Mouse (Mus musculus): ENCODE results near the gene Hoxb3.

DNA sequence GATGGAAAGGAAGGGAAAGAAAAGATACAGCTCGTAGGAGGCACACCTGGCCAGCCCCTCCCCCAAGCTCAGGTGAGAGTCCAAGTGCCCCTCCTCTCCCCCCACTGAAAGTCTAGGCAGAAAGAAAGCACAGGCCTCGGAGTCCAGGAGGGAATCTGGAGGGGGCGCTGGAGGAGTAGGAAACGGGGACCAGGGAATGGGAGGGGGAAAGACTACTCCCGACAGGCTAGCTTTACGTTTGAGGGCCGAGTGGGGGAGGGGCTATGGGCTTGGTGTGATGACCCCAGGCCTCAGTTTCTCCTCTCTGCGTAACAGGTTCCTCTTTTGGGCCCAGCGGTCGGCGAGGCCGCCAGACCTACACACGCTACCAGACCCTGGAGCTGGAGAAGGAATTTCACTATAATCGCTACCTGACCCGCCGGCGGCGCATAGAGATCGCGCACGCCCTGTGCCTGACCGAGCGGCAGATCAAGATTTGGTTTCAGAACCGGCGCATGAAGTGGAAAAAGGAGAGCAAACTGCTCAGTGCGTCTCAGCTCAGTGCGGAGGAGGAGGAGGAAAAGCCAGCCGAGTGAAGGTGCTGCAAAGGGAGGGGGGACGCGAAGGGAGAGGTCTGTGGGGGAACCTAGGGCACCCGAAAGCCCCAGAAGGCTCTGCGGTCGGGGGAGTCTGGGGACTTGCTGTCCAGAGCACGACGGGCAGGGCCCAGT, 22.6 kb upstream of the Hoxb3 start:
- TF ChIP-seq MAX (IDR thresholded peaks at IDR 0.05; ENCODE audit: low read length) (no peak), CHD2 (IDR thresholded peaks at IDR 0.05; ENCODE audit: low read length) (no peak), POLR2A (IDR thresholded peaks at IDR 0.05; ENCODE audit: control insufficient read depth in 1 of 2, insufficient read depth in 1 of 2, low read depth in 1 of 2, low read length in 2 of 2, poor library complexity in 1 of 2) (no peak), ELF1 (IDR thresholded peaks at IDR 0.05; ENCODE audit: low read depth, low read length) (no peak), TCF12 (IDR thresholded peaks at IDR 0.05; ENCODE audit: low read depth, low read length) (no peak), CTCF (IDR thresholded peaks at IDR 0.05 in 2 of 3, conservative IDR thresholded peaks at IDR 0.05 in 1 of 3; ENCODE audit: control insufficient read depth in 1 of 3, insufficient read depth in 1 of 3, low read depth in 2 of 3, low read length in 3 of 3, poor library complexity in 1 of 3, severe bottlenecking in 1 of 3) (no peak), E2F4 (IDR thresholded peaks at IDR 0.05; ENCODE audit: borderline replicate concordance, low read depth, low read length) (no peak), ZKSCAN1 (IDR thresholded peaks at IDR 0.05; ENCODE audit: low read depth, low read length) (no peak), TAL1 (IDR thresholded peaks at IDR 0.05; ENCODE audit: low read length) (no peak), MAFK (IDR thresholded peaks at IDR 0.05; ENCODE audit: borderline replicate concordance, low read depth, low read length) (no peak), KAT2A (conservative IDR thresholded peaks at IDR 0.05; ENCODE audit: low read depth, low read length) (no peak)
